Mouse (Mus musculus) embryonic stem cell, embryonic (primary cell): ENCODE results near the gene Try4.
"Not testable (repeated sequence)": the region's sequence is repeated elsewhere in the genome, so short reads cannot be mapped to it uniquely, and the experiment has no call there.

Experiments
- CTCF ChIA-PET, 4 experiments: fragments of 300-600 bp in 2 of 4; fragments of 350-600 bp in 2 of 4; sonication (Branson Sonifier 250); formaldehyde crosslinking; loops; one replicate each; lab custom pipeline; 2022; ENCODE audit warnings: inconsistent platforms in 2 of 4; lab: Charles Lee
- POLR2A ChIA-PET, 4 experiments: fragments of 300-600 bp in 2 of 4; fragments of 350-600 bp in 2 of 4; sonication (Branson Sonifier 250); formaldehyde crosslinking; loops; one replicate each; lab custom pipeline; 2022; ENCODE audit warnings: antibody characterized with exemption in 4 of 4, inconsistent platforms in 1 of 4; lab: Charles Lee

Gene Try4

GRCm38 (mm10) chr6:41301969-41302368 lies at the start of gene Try4:
TSS of gene Try4 (plus strand) at chr6:41302269.
- POLR2A ChIA-PET, result no interaction called here

GRCm38 (mm10) chr6:41253314-41253713 lies 48.8 kb upstream of the Try4 start:
- POLR2A ChIA-PET, CTCF ChIA-PET: not testable (repeated sequence)

More at GRCm38 (mm10) chr6:41301969-41302368, at the start of gene Try4:
- CTCF ChIA-PET, result no interaction called here

- CTCF ChIA-PET, result no interaction called here
- POLR2A ChIA-PET, result no interaction called here
Observed at GRCm38 (mm10) chr6:41256424-41256823, 45.6 kb upstream of the Try4 start.

- ChIA-PET POLR2A (no interaction called here), CTCF (no interaction called here)
Observed at GRCm38 (mm10) chr6:41257432-41257831, 44.6 kb upstream of the Try4 start.

- CTCF ChIA-PET, result no interaction called here
Observed at GRCm38 (mm10) chr6:41262796-41263195, 39.3 kb upstream of the Try4 start.

GRCm38 (mm10) chr6:41266140-41266539 lies 35.9 kb upstream of the Try4 start:
- POLR2A ChIA-PET, result no interaction called here
- CTCF ChIA-PET, result no interaction called here

More at GRCm38 (mm10) chr6:41262796-41263195, 39.3 kb upstream of the Try4 start:
- POLR2A ChIA-PET, result no interaction called here

- CTCF ChIA-PET, result no interaction called here
- POLR2A ChIA-PET, result interaction anchor here in 1 of 4 experiments (1.2 kb wide), 1 partner anchor 11 kb away, joined by 3 read pairs; no protein-coding TSS in a partner anchor
Observed at GRCm38 (mm10) chr6:41298255-41298654, 3.8 kb upstream of the Try4 start.

- CTCF ChIA-PET, POLR2A ChIA-PET: not testable (repeated sequence)
Observed at GRCm38 (mm10) chr6:41316741-41317140, 14.7 kb downstream of the Try4 start, which contains the start of gene Try5. TSS of gene Try5 (minus strand) at chr6:41316841.

- CTCF ChIA-PET, result no interaction called here
- POLR2A ChIA-PET, result no interaction called here
Observed at GRCm38 (mm10) chr6:41353932-41354331, 51.9 kb downstream of the Try4 start, which contains the start of gene Try10. TSS of gene Try10 (plus strand) at chr6:41354105.
